Mouse (Mus musculus): ENCODE results near the gene Mapk12. TPM values are rescaled to one million over a fixed set of nuclear protein-coding genes. Genes with fewer than 3 reads are reported as not detected.

Gene Mapk12
- polyA plus RNA-seq, 1 experiment: 12.8 TPM

- TF ChIP-seq CTCF (IDR thresholded peaks at IDR 0.05; ENCODE audit: borderline replicate concordance, extremely low read depth, insufficient read depth, insufficient read length) (peak; percentile 30; the same call in 1 of the 2 replicates), POLR2A (IDR thresholded peaks at IDR 0.05; ENCODE audit: borderline replicate concordance, extremely low read depth, insufficient read depth, insufficient read length, poor library complexity, severe bottlenecking) (no peak)
- DNase-seq (ENCODE audit: low read depth): peak; percentile 31
Observed at GRCm38 (mm10) chr15:89118007-89118406, 22.5 kb downstream of the Mapk12 start.

DNA sequence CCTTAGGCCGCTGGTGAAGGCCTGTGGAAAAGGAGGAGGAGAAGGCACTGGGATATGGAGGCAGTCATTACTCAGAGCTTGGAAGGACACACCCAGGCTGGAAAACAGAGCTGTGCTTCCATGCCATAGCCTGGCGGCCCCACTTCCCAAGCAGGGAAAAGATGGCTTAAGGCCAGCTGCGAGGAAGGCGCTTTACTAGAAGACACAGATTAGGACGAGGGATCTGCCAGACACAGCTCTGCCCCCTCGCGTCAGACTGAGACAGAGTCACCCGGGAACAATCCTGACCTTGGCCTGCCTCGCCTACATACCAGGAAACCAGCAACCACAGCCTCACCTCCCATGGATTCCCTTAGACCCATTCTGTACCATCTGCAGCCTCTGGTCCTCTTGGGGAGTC, 30.4 kb downstream of the Mapk12 start:
- no peak for TF ChIP-seq POLR2A (IDR thresholded peaks at IDR 0.05; ENCODE audit: borderline replicate concordance, extremely low read depth, insufficient read depth, insufficient read length, poor library complexity, severe bottlenecking)
- no peak for TF ChIP-seq CTCF (IDR thresholded peaks at IDR 0.05; ENCODE audit: borderline replicate concordance, extremely low read depth, insufficient read depth, insufficient read length)
- DNase-seq (ENCODE audit: low read depth): no peak

DNA sequence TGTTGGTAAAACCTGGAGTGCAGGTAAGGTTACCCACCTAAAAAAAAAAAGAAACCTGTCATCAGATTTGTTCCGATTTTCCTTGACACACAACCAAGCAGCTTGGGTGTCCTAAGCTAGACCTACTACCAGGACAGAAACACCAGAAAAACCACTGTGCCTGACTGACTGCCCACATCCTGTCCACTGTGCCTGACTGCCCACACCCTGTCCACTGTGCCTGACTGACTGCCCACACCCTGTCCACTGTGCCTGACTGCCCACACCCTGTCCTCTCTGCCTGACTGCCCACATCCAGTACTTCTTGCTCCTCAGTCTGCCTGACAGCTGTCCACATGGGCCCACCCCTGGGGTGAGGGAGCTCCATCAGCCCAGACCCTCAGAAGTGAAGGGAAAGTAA, 33.5 kb downstream of the Mapk12 start:
- no peak for DNase-seq (ENCODE audit: low read depth)
- TF ChIP-seq POLR2A (IDR thresholded peaks at IDR 0.05; ENCODE audit: borderline replicate concordance, extremely low read depth, insufficient read depth, insufficient read length, poor library complexity, severe bottlenecking) (no peak), CTCF (IDR thresholded peaks at IDR 0.05; ENCODE audit: borderline replicate concordance, extremely low read depth, insufficient read depth, insufficient read length) (no peak)

DNA sequence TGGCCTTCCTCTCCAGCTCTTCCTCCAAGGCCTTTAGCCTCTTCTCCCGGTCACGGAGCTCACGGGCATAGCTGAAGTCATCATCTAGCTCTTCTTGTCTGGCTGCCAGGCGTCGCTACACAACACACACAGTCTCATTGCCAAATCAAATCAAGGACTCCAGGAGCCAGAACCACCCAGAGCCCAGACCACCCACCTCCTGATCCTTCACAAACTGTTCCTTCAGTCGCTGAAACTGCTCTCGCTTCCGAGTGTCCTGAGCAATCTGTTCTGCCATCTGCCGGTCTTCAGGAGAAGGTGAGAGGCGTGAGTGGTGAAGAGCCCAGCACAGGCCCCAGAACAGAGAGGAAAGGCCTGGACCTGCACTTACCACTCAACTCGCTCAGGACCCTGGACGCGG, 34.4 kb downstream of the Mapk12 start:
- no peak for TF ChIP-seq CTCF (IDR thresholded peaks at IDR 0.05; ENCODE audit: borderline replicate concordance, extremely low read depth, insufficient read depth, insufficient read length)
- TF ChIP-seq POLR2A (IDR thresholded peaks at IDR 0.05; ENCODE audit: borderline replicate concordance, extremely low read depth, insufficient read depth, insufficient read length, poor library complexity, severe bottlenecking): no peak
- DNase-seq (ENCODE audit: low read depth): no peak

GRCm38 (mm10) chr15:89104425-89104824, 36.1 kb downstream of the Mapk12 start:
- DNase-seq (ENCODE audit: low read depth): no peak

DNA sequence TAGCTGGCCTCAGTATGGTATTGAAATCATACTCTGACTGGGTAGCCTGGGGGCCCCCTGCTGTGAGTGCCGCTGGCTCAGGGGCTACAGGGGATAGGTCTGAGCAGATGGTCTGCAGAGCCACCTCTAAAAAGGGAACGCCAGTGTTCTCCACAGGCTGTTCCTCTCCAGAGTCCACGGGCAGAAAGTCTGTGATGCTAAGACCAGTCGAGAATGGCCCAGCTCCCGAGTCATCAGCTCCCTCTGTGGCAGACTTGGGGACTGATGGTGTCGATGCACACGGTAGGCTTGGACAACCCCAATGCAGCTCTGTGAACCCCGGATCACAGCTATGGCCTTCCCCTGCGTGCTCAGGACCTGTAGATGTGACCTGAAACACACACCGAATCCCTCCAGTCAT, 36.6 kb downstream of the Mapk12 start:
- DNase-seq (ENCODE audit: low read depth): no peak

More at GRCm38 (mm10) chr15:89104425-89104824, 36.1 kb downstream of the Mapk12 start:
- TF ChIP-seq POLR2A (IDR thresholded peaks at IDR 0.05; ENCODE audit: borderline replicate concordance, extremely low read depth, insufficient read depth, insufficient read length, poor library complexity, severe bottlenecking) (no peak), CTCF (IDR thresholded peaks at IDR 0.05; ENCODE audit: borderline replicate concordance, extremely low read depth, insufficient read depth, insufficient read length) (no peak)

DNA sequence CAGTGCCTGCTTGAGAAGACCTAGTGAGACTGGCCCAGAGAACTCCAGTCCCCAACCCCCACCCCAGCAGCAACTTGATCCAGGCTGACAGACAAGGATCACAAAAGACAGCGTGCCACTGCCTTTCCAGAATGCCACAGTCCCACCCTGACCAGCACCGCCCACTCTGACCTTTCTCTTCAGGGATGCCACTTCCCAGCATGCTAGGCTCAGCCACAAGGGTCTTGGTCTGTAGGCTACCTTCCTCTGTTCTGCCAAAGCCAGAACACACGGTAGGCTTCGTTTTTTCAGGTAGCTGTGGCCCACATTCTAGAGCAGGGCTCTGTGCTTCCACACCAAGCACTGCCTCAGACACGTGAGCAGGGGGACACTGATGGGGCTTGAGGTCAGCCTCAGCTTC, 37.9 kb downstream of the Mapk12 start:
- no peak for DNase-seq (ENCODE audit: low read depth)
- TF ChIP-seq POLR2A (IDR thresholded peaks at IDR 0.05; ENCODE audit: borderline replicate concordance, extremely low read depth, insufficient read depth, insufficient read length, poor library complexity, severe bottlenecking): no peak
- no peak for TF ChIP-seq CTCF (IDR thresholded peaks at IDR 0.05; ENCODE audit: borderline replicate concordance, extremely low read depth, insufficient read depth, insufficient read length)

More for the DNA sequence above, 36.6 kb downstream of the Mapk12 start:
- TF ChIP-seq POLR2A (IDR thresholded peaks at IDR 0.05; ENCODE audit: borderline replicate concordance, extremely low read depth, insufficient read depth, insufficient read length, poor library complexity, severe bottlenecking) (no peak), CTCF (IDR thresholded peaks at IDR 0.05; ENCODE audit: borderline replicate concordance, extremely low read depth, insufficient read depth, insufficient read length) (no peak)

DNA sequence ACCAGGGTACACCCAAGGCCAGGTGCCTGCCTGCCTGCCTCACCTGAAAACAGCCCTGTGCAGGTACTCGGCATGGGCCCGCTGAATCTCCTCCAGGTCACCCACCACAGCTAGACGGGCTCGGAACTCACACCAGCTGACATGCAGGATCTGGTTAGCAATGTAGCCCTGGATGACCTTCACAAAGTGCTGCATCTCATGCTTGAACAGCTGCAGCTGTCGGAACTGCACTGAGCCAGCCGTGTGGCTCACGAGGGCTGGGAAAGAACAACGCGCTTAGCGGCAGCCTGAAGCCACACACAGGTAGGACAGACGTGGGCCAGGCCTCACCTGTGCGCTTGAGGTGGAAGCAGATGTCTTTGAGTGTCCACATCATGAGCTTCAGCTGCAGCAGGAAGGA, 39.7 kb downstream of the Mapk12 start:
- no peak for DNase-seq (ENCODE audit: low read depth)
- no peak for TF ChIP-seq CTCF (IDR thresholded peaks at IDR 0.05; ENCODE audit: borderline replicate concordance, extremely low read depth, insufficient read depth, insufficient read length)
- TF ChIP-seq POLR2A (IDR thresholded peaks at IDR 0.05; ENCODE audit: borderline replicate concordance, extremely low read depth, insufficient read depth, insufficient read length, poor library complexity, severe bottlenecking): no peak

DNA sequence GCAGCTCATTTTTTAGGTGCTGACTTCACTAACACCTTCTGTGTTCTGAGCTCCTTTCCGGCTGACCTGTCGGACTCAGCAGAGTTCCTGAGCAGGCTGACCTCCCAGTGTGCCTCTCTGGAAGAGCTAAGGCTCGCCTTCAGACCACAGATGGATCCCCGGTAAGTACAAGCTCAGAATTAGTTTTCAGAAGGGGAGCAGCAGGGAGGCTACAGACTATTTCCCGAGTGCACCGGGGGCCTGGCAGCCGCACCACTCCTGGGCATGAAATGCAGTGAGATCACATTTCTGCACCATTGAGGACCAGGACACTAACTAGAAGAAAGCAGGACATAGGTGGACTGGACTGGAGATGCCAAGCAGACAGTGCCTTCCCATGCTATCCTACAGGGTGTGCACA, 41.9 kb downstream of the Mapk12 start:
- TF ChIP-seq CTCF (IDR thresholded peaks at IDR 0.05; ENCODE audit: borderline replicate concordance, extremely low read depth, insufficient read depth, insufficient read length): no peak
- TF ChIP-seq POLR2A (IDR thresholded peaks at IDR 0.05; ENCODE audit: borderline replicate concordance, extremely low read depth, insufficient read depth, insufficient read length, poor library complexity, severe bottlenecking): no peak
- no peak for DNase-seq (ENCODE audit: low read depth)

- no peak for DNase-seq (ENCODE audit: low read depth)
- TF ChIP-seq CTCF (IDR thresholded peaks at IDR 0.05; ENCODE audit: borderline replicate concordance, extremely low read depth, insufficient read depth, insufficient read length): no peak
- TF ChIP-seq POLR2A (IDR thresholded peaks at IDR 0.05; ENCODE audit: borderline replicate concordance, extremely low read depth, insufficient read depth, insufficient read length, poor library complexity, severe bottlenecking): no peak
Observed at GRCm38 (mm10) chr15:89097450-89097849, 43.1 kb downstream of the Mapk12 start.

- TF ChIP-seq POLR2A (IDR thresholded peaks at IDR 0.05; ENCODE audit: borderline replicate concordance, extremely low read depth, insufficient read depth, insufficient read length, poor library complexity, severe bottlenecking) (no peak), CTCF (IDR thresholded peaks at IDR 0.05; ENCODE audit: borderline replicate concordance, extremely low read depth, insufficient read depth, insufficient read length) (no peak)
- DNase-seq (ENCODE audit: low read depth): no peak
Observed at GRCm38 (mm10) chr15:89092181-89092580, 48.3 kb downstream of the Mapk12 start.

- no peak for DNase-seq (ENCODE audit: low read depth)
- TF ChIP-seq POLR2A (IDR thresholded peaks at IDR 0.05; ENCODE audit: borderline replicate concordance, extremely low read depth, insufficient read depth, insufficient read length, poor library complexity, severe bottlenecking) (no peak), CTCF (IDR thresholded peaks at IDR 0.05; ENCODE audit: borderline replicate concordance, extremely low read depth, insufficient read depth, insufficient read length) (no peak)
Observed at GRCm38 (mm10) chr15:89090662-89091061, 49.8 kb downstream of the Mapk12 start.

All from brain, embryonic 14.5 days (tissue).